Mouse (Mus musculus): ENCODE data around the gene Tmem252. TPM values are rescaled to one million over a fixed set of nuclear protein-coding genes. Genes with fewer than 3 reads are reported as not detected.

Tmem252 gene
- polyA plus RNA-seq, 1 experiment from 2014 or later, result 10.3 TPM

DNA sequence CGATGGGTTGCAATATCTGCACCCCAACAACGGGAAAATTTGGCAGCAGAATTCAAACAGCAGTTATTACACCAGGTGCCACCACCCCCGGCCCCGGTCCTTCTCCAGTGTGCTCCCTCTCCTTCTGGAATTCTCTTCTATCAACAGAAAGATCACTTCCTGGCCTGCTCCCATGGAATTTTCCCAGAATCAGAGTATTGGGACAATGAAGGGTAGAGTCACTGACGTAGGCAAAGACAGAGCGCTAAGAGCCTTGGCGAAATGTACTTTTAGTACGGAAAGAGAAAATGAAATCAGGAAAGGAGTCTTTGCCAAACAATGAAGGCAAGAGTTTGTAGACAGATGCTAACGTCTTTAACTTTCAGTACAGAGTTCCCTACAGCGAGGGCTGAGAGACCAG is 477 bp upstream of the Tmem252 start:
- H3K36me3 ChIP-seq (ENCODE audit: insufficient read depth, low read length), result no peaks in the 10 kb centered on the region
- no peaks in the 10 kb centered on the region for H3K27me3 ChIP-seq (ENCODE audit: insufficient read depth, low read length)
- no peak for ATAC-seq (ENCODE audit: low FRiP score, low TSS enrichment)
- no peak overlapping the region for H3K9ac ChIP-seq (replicated peaks; ENCODE audit: low read length)
- peak overlapping the region; percentile 63 for H3K27ac ChIP-seq (ENCODE audit: low read length)
- no peak overlapping the region for H3K4me2 ChIP-seq (replicated peaks; ENCODE audit: low read depth, low read length)
- H3K4me3 ChIP-seq (ENCODE audit: low read length), result no peak overlapping the region
- no peaks in the 10 kb centered on the region for H3K9me3 ChIP-seq (ENCODE audit: low read length)
- H3K4me1 ChIP-seq (ENCODE audit: insufficient read depth, low read length), result peaks cover 32% of the 10 kb centered on the region
- 68% methylated on average over 10 of the region's 10 CpGs for WGBS

- Histone ChIP-seq H3K27ac (ENCODE audit: low read length) (no peak overlapping the region), H3K4me2 (replicated peaks; ENCODE audit: low read depth, low read length) (no peak overlapping the region; the same call in 1 of the 2 replicates), H3K9ac (replicated peaks; ENCODE audit: low read length) (no peak overlapping the region), H3K4me3 (ENCODE audit: low read length) (no peak overlapping the region), H3K27me3 (ENCODE audit: insufficient read depth, low read length) (no peaks in the 10 kb centered on the region), H3K4me1 (ENCODE audit: insufficient read depth, low read length) (peaks cover 27% of the 10 kb centered on the region), H3K9me3 (ENCODE audit: low read length) (no peaks in the 10 kb centered on the region), H3K36me3 (ENCODE audit: insufficient read depth, low read length) (no peaks in the 10 kb centered on the region)
- no peak for ATAC-seq (ENCODE audit: low FRiP score, low TSS enrichment)
- WGBS, result 64% methylated on average over 7 of the region's 7 CpGs
Observed at GRCm38 (mm10) chr19:24676429-24676828, 2.6 kb downstream of the Tmem252 start.

- no peak for ATAC-seq (ENCODE audit: low FRiP score, low TSS enrichment)
- peaks cover 18% of the 10 kb centered on the region for H3K4me1 ChIP-seq (ENCODE audit: insufficient read depth, low read length)
Observed at GRCm38 (mm10) chr19:24677242-24677984, 3.6 kb downstream of the Tmem252 start.

GRCm38 (mm10) chr19:24683016-24683720 is 9.4 kb downstream of the Tmem252 start:
- no peak overlapping the region for H3K4me2 ChIP-seq (replicated peaks; ENCODE audit: low read depth, low read length)
- no peak overlapping the region for H3K4me3 ChIP-seq (ENCODE audit: low read length)
- H3K9me3 ChIP-seq (ENCODE audit: low read length), result no peaks in the 10 kb centered on the region
- no peak overlapping the region for H3K27ac ChIP-seq (ENCODE audit: low read length)
- H3K27me3 ChIP-seq (ENCODE audit: insufficient read depth, low read length), result no peaks in the 10 kb centered on the region
- 48% methylated on average over 12 of the region's 12 CpGs for WGBS
- no peak for ATAC-seq (ENCODE audit: low FRiP score, low TSS enrichment)
- no peaks in the 10 kb centered on the region for H3K4me1 ChIP-seq (ENCODE audit: insufficient read depth, low read length)
- H3K36me3 ChIP-seq (ENCODE audit: insufficient read depth, low read length), result no peaks in the 10 kb centered on the region
- H3K9ac ChIP-seq (replicated peaks; ENCODE audit: low read length), result no peak overlapping the region

More at GRCm38 (mm10) chr19:24677242-24677984, 3.6 kb downstream of the Tmem252 start:
- no peaks in the 10 kb centered on the region for H3K36me3 ChIP-seq (ENCODE audit: insufficient read depth, low read length)
- H3K27me3 ChIP-seq (ENCODE audit: insufficient read depth, low read length), result no peaks in the 10 kb centered on the region
- H3K4me3 ChIP-seq (ENCODE audit: low read length), result no peak overlapping the region
- no peak overlapping the region for H3K4me2 ChIP-seq (replicated peaks; ENCODE audit: low read depth, low read length)
- H3K9me3 ChIP-seq (ENCODE audit: low read length), result no peaks in the 10 kb centered on the region
- 71% methylated on average over 8 of the region's 8 CpGs for WGBS
- no peak overlapping the region for H3K27ac ChIP-seq (ENCODE audit: low read length)
- H3K9ac ChIP-seq (replicated peaks; ENCODE audit: low read length), result no peak overlapping the region

- Histone ChIP-seq H3K4me2 (replicated peaks; ENCODE audit: low read depth, low read length) (no peak overlapping the region), H3K9ac (replicated peaks; ENCODE audit: low read length) (no peak overlapping the region), H3K36me3 (ENCODE audit: insufficient read depth, low read length) (no peaks in the 10 kb centered on the region), H3K27me3 (ENCODE audit: insufficient read depth, low read length) (no peaks in the 10 kb centered on the region), H3K4me3 (ENCODE audit: low read length) (no peak overlapping the region), H3K9me3 (ENCODE audit: low read length) (no peaks in the 10 kb centered on the region), H3K27ac (ENCODE audit: low read length) (no peak overlapping the region), H3K4me1 (ENCODE audit: insufficient read depth, low read length) (no peaks in the 10 kb centered on the region)
- no peak for ATAC-seq (ENCODE audit: low FRiP score, low TSS enrichment)
- 89% methylated on average over 10 of the region's 10 CpGs for WGBS
Observed at GRCm38 (mm10) chr19:24686411-24686810, 12.6 kb downstream of the Tmem252 start.

DNA sequence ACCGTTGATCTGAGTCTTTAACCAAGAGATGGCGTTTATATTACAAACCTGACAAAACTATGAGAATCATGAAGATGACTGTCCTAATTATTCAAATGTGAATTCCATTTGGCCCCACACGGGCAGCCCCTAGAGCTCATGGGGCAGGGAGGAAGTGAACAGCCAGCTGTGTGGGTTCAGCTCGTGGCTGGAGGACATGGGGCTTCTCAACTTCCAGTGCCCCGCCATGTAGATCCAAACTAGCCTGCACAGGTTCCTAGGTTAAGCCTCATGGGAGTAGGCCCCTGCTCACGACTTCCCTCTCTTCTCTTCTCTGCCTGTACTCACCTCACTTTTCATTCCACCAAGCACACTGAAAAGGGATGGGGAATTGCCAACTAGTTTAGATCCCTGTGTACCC is 14.5 kb downstream of the Tmem252 start:
- H3K9ac ChIP-seq (replicated peaks; ENCODE audit: low read length), result no peak overlapping the region
- no peak for ATAC-seq (ENCODE audit: low FRiP score, low TSS enrichment)
- H3K27ac ChIP-seq (ENCODE audit: low read length), result no peak overlapping the region
- 72% methylated on average over 6 of the region's 6 CpGs for WGBS
- no peaks in the 10 kb centered on the region for H3K36me3 ChIP-seq (ENCODE audit: insufficient read depth, low read length)
- H3K4me3 ChIP-seq (ENCODE audit: low read length), result no peak overlapping the region
- H3K4me1 ChIP-seq (ENCODE audit: insufficient read depth, low read length), result no peaks in the 10 kb centered on the region
- no peak overlapping the region for H3K4me2 ChIP-seq (replicated peaks; ENCODE audit: low read depth, low read length)
- no peaks in the 10 kb centered on the region for H3K27me3 ChIP-seq (ENCODE audit: insufficient read depth, low read length)
- H3K9me3 ChIP-seq (ENCODE audit: low read length), result no peaks in the 10 kb centered on the region

DNA sequence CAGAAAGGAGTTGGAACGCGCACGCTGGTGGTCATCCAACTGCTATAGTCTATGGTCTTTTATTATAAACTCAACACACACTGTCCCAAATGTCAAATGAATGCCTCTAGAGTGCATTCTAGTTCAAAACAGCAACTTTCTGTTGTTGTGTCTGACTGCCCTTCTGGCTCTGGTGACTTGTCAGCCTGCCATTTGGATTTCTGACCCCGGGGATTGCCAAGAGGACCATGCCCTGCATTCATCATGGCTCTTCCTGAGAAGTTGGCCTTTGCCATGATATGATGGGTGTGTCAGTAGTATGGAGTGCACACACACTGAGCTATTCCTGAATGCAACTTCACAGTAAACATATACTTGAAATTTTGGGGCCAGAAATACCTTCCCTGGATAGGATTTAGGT is 15.7 kb downstream of the Tmem252 start:
- Histone ChIP-seq H3K27me3 (ENCODE audit: insufficient read depth, low read length) (no peaks in the 10 kb centered on the region), H3K4me3 (ENCODE audit: low read length) (no peak overlapping the region), H3K4me1 (ENCODE audit: insufficient read depth, low read length) (no peaks in the 10 kb centered on the region), H3K27ac (ENCODE audit: low read length) (no peak overlapping the region), H3K4me2 (replicated peaks; ENCODE audit: low read depth, low read length) (no peak overlapping the region), H3K9me3 (ENCODE audit: low read length) (no peaks in the 10 kb centered on the region), H3K36me3 (ENCODE audit: insufficient read depth, low read length) (no peaks in the 10 kb centered on the region), H3K9ac (replicated peaks; ENCODE audit: low read length) (no peak overlapping the region)
- no peak for ATAC-seq (ENCODE audit: low FRiP score, low TSS enrichment)
- WGBS, result 96% methylated on average over 4 of the region's 4 CpGs

- ATAC-seq (ENCODE audit: low FRiP score, low TSS enrichment), result no peak
- Histone ChIP-seq H3K4me2 (replicated peaks; ENCODE audit: low read depth, low read length) (no peak overlapping the region), H3K27ac (ENCODE audit: low read length) (no peak overlapping the region), H3K9me3 (ENCODE audit: low read length) (no peaks in the 10 kb centered on the region), H3K27me3 (ENCODE audit: insufficient read depth, low read length) (no peaks in the 10 kb centered on the region), H3K36me3 (ENCODE audit: insufficient read depth, low read length) (no peaks in the 10 kb centered on the region), H3K4me1 (ENCODE audit: insufficient read depth, low read length) (peaks cover under 1% of the 10 kb centered on the region; the same call in 1 of the 2 replicates), H3K4me3 (ENCODE audit: low read length) (no peak overlapping the region), H3K9ac (replicated peaks; ENCODE audit: low read length) (no peak overlapping the region)
- WGBS, result 81% methylated on average over 2 of the region's 2 CpGs
Observed at GRCm38 (mm10) chr19:24692691-24693090, 18.9 kb downstream of the Tmem252 start.

DNA sequence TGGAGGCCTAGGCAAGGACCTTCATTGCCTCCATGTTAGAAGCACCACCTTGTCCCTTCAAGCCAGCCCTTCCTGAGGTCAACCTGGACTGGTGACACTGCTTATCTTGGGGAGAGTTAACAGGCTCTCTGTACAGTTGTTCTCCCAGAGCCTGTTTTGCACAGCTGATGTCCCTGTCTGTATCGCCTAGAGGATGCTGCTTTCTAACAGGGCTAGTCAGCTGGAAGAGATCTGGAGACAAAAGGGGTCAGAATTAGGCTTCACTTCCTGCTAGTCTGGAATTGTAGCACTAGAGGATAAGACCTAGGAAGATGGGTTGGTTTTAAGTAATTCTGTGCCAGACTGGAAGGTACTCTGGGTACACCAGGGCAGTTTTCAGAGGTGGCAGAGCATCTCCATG is 24.1 kb downstream of the Tmem252 start:
- Histone ChIP-seq H3K4me1 (ENCODE audit: insufficient read depth, low read length) (peaks cover 24% of the 10 kb centered on the region), H3K9ac (replicated peaks; ENCODE audit: low read length) (no peak overlapping the region), H3K27ac (ENCODE audit: low read length) (peak overlapping the region; percentile 75), H3K36me3 (ENCODE audit: insufficient read depth, low read length) (no peaks in the 10 kb centered on the region), H3K27me3 (ENCODE audit: insufficient read depth, low read length) (no peaks in the 10 kb centered on the region), H3K9me3 (ENCODE audit: low read length) (no peaks in the 10 kb centered on the region), H3K4me2 (replicated peaks; ENCODE audit: low read depth, low read length) (no peak overlapping the region), H3K4me3 (ENCODE audit: low read length) (no peak overlapping the region)
- 46% methylated on average over 1 of the region's 1 CpGs for WGBS
- 0 out of 2 replicates have a peak, but pooled peaks have one; percentile 12 for ATAC-seq (ENCODE audit: low FRiP score, low TSS enrichment)

GRCm38 (mm10) chr19:24698651-24699050 is 24.8 kb downstream of the Tmem252 start:
- no peak overlapping the region; the same call in 1 of the 2 replicates for H3K4me2 ChIP-seq (replicated peaks; ENCODE audit: low read depth, low read length)
- H3K27me3 ChIP-seq (ENCODE audit: insufficient read depth, low read length), result no peaks in the 10 kb centered on the region
- WGBS, result 14% methylated on average over 5 of the region's 5 CpGs
- no peaks in the 10 kb centered on the region for H3K36me3 ChIP-seq (ENCODE audit: insufficient read depth, low read length)
- H3K9ac ChIP-seq (replicated peaks; ENCODE audit: low read length), result no peak overlapping the region
- peak; percentile 41; the same call in 1 of the 2 replicates for ATAC-seq (ENCODE audit: low FRiP score, low TSS enrichment)
- no peak overlapping the region for H3K4me3 ChIP-seq (ENCODE audit: low read length)
- peak overlapping the region; percentile 75 for H3K27ac ChIP-seq (ENCODE audit: low read length)
- H3K9me3 ChIP-seq (ENCODE audit: low read length), result no peaks in the 10 kb centered on the region
- H3K4me1 ChIP-seq (ENCODE audit: insufficient read depth, low read length), result peaks cover 25% of the 10 kb centered on the region

Measured in kidney, embryonic 16.5 days (tissue).